Mouse (Mus musculus) left cerebral cortex, postnatal 25 days (tissue): Measurements from ENCODE around the gene Eif2b3. TPM values are rescaled to one million over a fixed set of nuclear protein-coding genes. Genes with fewer than 3 reads are reported as not detected.

ENCODE experiments used
- DNase-seq, 2 experiments: peaks; one replicate each; pipeline ENCODE4 v3.0.0; 2022; ENCODE audit warnings: low spot score in 2 of 2, mixed read lengths in 1 of 2
- intact Hi-C: fragments of 180-260 bp; cut with DNase I; formaldehyde crosslinking; loops from one replicate; pipeline ENCODE4 v1.15.1; 2025
- total RNA-seq, 2 experiments: library from RNA; stranded (reverse); gene quantifications; 2 replicates each; pipeline ENCODE4 v1.2.3; 2021

Gene Eif2b3
- total RNA-seq, 2 experiments from 2014 or later: 18.5 to 19.7 TPM

GRCm38 (mm10) chr4:117071183-117071582, 52.0 kb downstream of the Eif2b3 start:
- DNase-seq: no peak
- intact Hi-C loops: no loop called here

- intact Hi-C loops: no loop called here
- no peak for DNase-seq
Measured at GRCm38 (mm10) chr4:117087948-117088640, 68.9 kb downstream of the Eif2b3 start.

GRCm38 (mm10) chr4:117090586-117090985, 71.4 kb downstream of the Eif2b3 start:
- intact Hi-C loops: no loop called here
- DNase-seq: no peak

GRCm38 (mm10) chr4:117094626-117095361, 75.6 kb downstream of the Eif2b3 start:
- DNase-seq: no peak
- intact Hi-C loops: no loop called here

- peak; percentile 19 to 35 for DNase-seq
- intact Hi-C loops: no loop called here
Measured at GRCm38 (mm10) chr4:117095551-117096452, 76.6 kb downstream of the Eif2b3 start, which contains the start of gene Ptch2. Gene Ptch2 (plus strand): TSS chr4:117096075.

GRCm38 (mm10) chr4:117096666-117097065, 77.5 kb downstream of the Eif2b3 start:
- DNase-seq: no peak
- intact Hi-C loops: no loop called here

- no peak for DNase-seq
- intact Hi-C loops: no loop called here
Measured at GRCm38 (mm10) chr4:117097969-117098763, 79.0 kb downstream of the Eif2b3 start.

- DNase-seq: no peak
- intact Hi-C loops: no loop called here
Measured at GRCm38 (mm10) chr4:117098764-117099036, 79.5 kb downstream of the Eif2b3 start.

GRCm38 (mm10) chr4:117100036-117100435, 80.8 kb downstream of the Eif2b3 start:
- no peak for DNase-seq
- intact Hi-C loops: no loop called here

GRCm38 (mm10) chr4:117101218-117101617, 82.0 kb downstream of the Eif2b3 start:
- DNase-seq: no peak
- intact Hi-C loops: no loop called here

- intact Hi-C loops: no loop called here
Measured at GRCm38 (mm10) chr4:117104672-117105071, 85.5 kb downstream of the Eif2b3 start.

GRCm38 (mm10) chr4:117105127-117105526, 85.9 kb downstream of the Eif2b3 start:
- intact Hi-C loops: no loop called here
- DNase-seq: no peak

More at GRCm38 (mm10) chr4:117104672-117105071, 85.5 kb downstream of the Eif2b3 start:
- DNase-seq: no peak

- DNase-seq: no peak
- intact Hi-C loops: no loop called here
Measured at GRCm38 (mm10) chr4:117107813-117108523, 88.8 kb downstream of the Eif2b3 start.

- no peak for DNase-seq
- intact Hi-C loops: no loop called here
Measured at GRCm38 (mm10) chr4:117108524-117108849, 89.3 kb downstream of the Eif2b3 start.

- intact Hi-C loops: no loop called here
Measured at GRCm38 (mm10) chr4:117109330-117109729, 90.1 kb downstream of the Eif2b3 start.

GRCm38 (mm10) chr4:117110249-117110648, 91.0 kb downstream of the Eif2b3 start:
- DNase-seq: no peak
- intact Hi-C loops: no loop called here

More at GRCm38 (mm10) chr4:117109330-117109729, 90.1 kb downstream of the Eif2b3 start:
- no peak for DNase-seq

- no peak for DNase-seq
- intact Hi-C loops: no loop called here
Measured at GRCm38 (mm10) chr4:117110985-117111384, 91.8 kb downstream of the Eif2b3 start.

- DNase-seq: no peak
- intact Hi-C loops: no loop called here
Measured at GRCm38 (mm10) chr4:117113237-117113636, 94.0 kb downstream of the Eif2b3 start.

GRCm38 (mm10) chr4:117115592-117115991, 96.4 kb downstream of the Eif2b3 start:
- DNase-seq: no peak
- intact Hi-C loops: no loop called here
